ENCODE assay signal across 10 mouse cellular contexts in genomic region chr17:53387581-53388473, GRCm38 (mm10).
DNase-seq lines count a peak whose midpoint lies in the region; ATAC-seq and TF ChIP-seq lines count a peak whose summit lies in the region.
"Had no signal": no experiment of that assay in that cellular context is flagged by ENCODE, and none has a peak within 500 bp of the region (broad histone marks: within the 10 kb centered on the region; RNA-seq: fewer than 3 reads in every experiment).

No protein-coding gene starts in this region.

- WGBS in intestine, postnatal 0 days, result 38% methylated on average over 6 of the region's 6 CpGs
- WGBS in intestine, embryonic 16.5 days, result 36% methylated on average over 6 of the region's 6 CpGs
- whole genome bisulfite sequencing in hindbrain, postnatal 0 days, result 44% methylated on average over 6 of the region's 6 CpGs
- 39% methylated on average over 6 of the region's 6 CpGs for WGBS in lung, adult 2 months

- DNase-seq in A20 (ENCODE audit: low read depth, low spot score) (peak; percentile 21), adipocyte (ENCODE audit: low spot score) (peak; percentile 24)
- DNase-seq in hindbrain, postnatal 0 days (ENCODE audit: low spot score), result peak; percentile 77
- DNase-seq in spleen, postnatal 36 days (ENCODE audit: low spot score in 2 of 2), result no peak
- DNase-seq in lung, adult 2 months, result no peak
- DNase-seq: adrenal gland, postnatal 25 days had no signal

- no peaks in the 10 kb centered on the region for H3K4me1 ChIP-seq in intestine, postnatal 0 days (replicated peaks; ENCODE audit: control insufficient read depth, insufficient read depth, low read length)
- no peaks in the 10 kb centered on the region for H3K4me1 ChIP-seq in intestine, embryonic 16.5 days (ENCODE audit: control insufficient read depth, insufficient read depth, low read length)
- H3K4me1 ChIP-seq in hindbrain, postnatal 0 days (ENCODE audit: insufficient read depth, low read length), result no peaks in the 10 kb centered on the region
- no peaks in the 10 kb centered on the region for H3K4me1 ChIP-seq in lung, adult 2 months (ENCODE audit: control insufficient read depth, insufficient read depth, low read length)
- H3K4me1 ChIP-seq: limb, embryonic 12.5 days had no signal

- no peak overlapping the region for H3K27ac ChIP-seq in intestine, postnatal 0 days (ENCODE audit: low read depth, low read length)
- no peak overlapping the region for H3K27ac ChIP-seq in intestine, embryonic 16.5 days (ENCODE audit: low read length)
- H3K27ac ChIP-seq in hindbrain, postnatal 0 days, result no peak overlapping the region
- H3K27ac ChIP-seq: limb, embryonic 12.5 days had no signal

- peak; percentile 65 for TF ChIP-seq CTCF in intestine, postnatal 0 days (IDR thresholded peaks at IDR 0.05; ENCODE audit: low read depth)
- peak; percentile 77 for TF ChIP-seq CTCF in hindbrain, postnatal 0 days (IDR thresholded peaks at IDR 0.05; ENCODE audit: low read depth)
- TF ChIP-seq CTCF in lung, adult 2 months (IDR thresholded peaks at IDR 0.05; ENCODE audit: insufficient read depth, low read length), result no peak

- no peak overlapping the region for H3K9ac ChIP-seq in intestine, postnatal 0 days (ENCODE audit: low read depth, low read length)
- no peak overlapping the region for H3K9ac ChIP-seq in intestine, embryonic 16.5 days (ENCODE audit: low read depth, low read length)
- H3K9ac ChIP-seq in hindbrain, postnatal 0 days (replicated peaks; ENCODE audit: low read length), result no peak overlapping the region
- H3K9ac ChIP-seq: limb, embryonic 12.5 days had no signal

- H3K27me3 ChIP-seq in intestine, postnatal 0 days (replicated peaks; ENCODE audit: control insufficient read depth, insufficient read depth, low read length), result no peaks in the 10 kb centered on the region
- H3K27me3 ChIP-seq in intestine, embryonic 16.5 days (replicated peaks; ENCODE audit: control insufficient read depth, insufficient read depth, low read length), result no peaks in the 10 kb centered on the region
- H3K27me3 ChIP-seq in hindbrain, postnatal 0 days (ENCODE audit: insufficient read depth, low read length), result no peaks in the 10 kb centered on the region
- H3K27me3 ChIP-seq: limb, embryonic 12.5 days had no signal

- H3K4me3 ChIP-seq in intestine, postnatal 0 days (ENCODE audit: low read depth, low read length), result no peak overlapping the region
- no peak overlapping the region for H3K4me3 ChIP-seq in intestine, embryonic 16.5 days (ENCODE audit: low read length)
- no peak overlapping the region for H3K4me3 ChIP-seq in hindbrain, postnatal 0 days (ENCODE audit: low read length)
- H3K4me3 ChIP-seq in lung, adult 2 months (replicated peaks; ENCODE audit: extremely low read depth, low read depth, low read length), result no peak overlapping the region
- H3K4me3 ChIP-seq: limb, embryonic 12.5 days had no signal

- no peak for TF ChIP-seq POLR2A in lung, adult 2 months (IDR thresholded peaks at IDR 0.05; ENCODE audit: borderline replicate concordance, extremely low read depth, low read depth, low read length)

- H3K36me3 ChIP-seq in intestine, postnatal 0 days (ENCODE audit: control insufficient read depth, insufficient read depth), result no peaks in the 10 kb centered on the region
- H3K36me3 ChIP-seq in intestine, embryonic 16.5 days (ENCODE audit: control insufficient read depth, insufficient read depth, low read length), result no peaks in the 10 kb centered on the region
- no peaks in the 10 kb centered on the region for H3K36me3 ChIP-seq in hindbrain, postnatal 0 days (ENCODE audit: insufficient read depth, low read length)
- H3K36me3 ChIP-seq: limb, embryonic 12.5 days had no signal

- H3K9me3 ChIP-seq in intestine, postnatal 0 days (ENCODE audit: control insufficient read depth), result no peaks in the 10 kb centered on the region
- no peaks in the 10 kb centered on the region for H3K9me3 ChIP-seq in intestine, embryonic 16.5 days (ENCODE audit: control insufficient read depth, low read length)
- H3K9me3 ChIP-seq in hindbrain, postnatal 0 days (ENCODE audit: low read length), result no peaks in the 10 kb centered on the region
- H3K9me3 ChIP-seq: limb, embryonic 12.5 days had no signal

- ATAC-seq in intestine, postnatal 0 days, result no peak
- no peak for ATAC-seq in intestine, embryonic 16.5 days
- peak; percentile 68; the same call in 1 of the 2 replicates for ATAC-seq in hindbrain, postnatal 0 days
- ATAC-seq in inflammation-experienced regulatory T-cells, adult 6 months, result no peak

- H3K4me2 ChIP-seq in intestine, postnatal 0 days (replicated peaks; ENCODE audit: low read depth), result no peak overlapping the region
- no peak overlapping the region for H3K4me2 ChIP-seq in intestine, embryonic 16.5 days (ENCODE audit: low read depth, low read length)
- no peak overlapping the region for H3K4me2 ChIP-seq in hindbrain, postnatal 0 days (ENCODE audit: low read depth, low read length)
- H3K4me2 ChIP-seq: limb, embryonic 12.5 days had no signal

Comparison
In these comparisons a context has a peak if more than half of its experiments do, and no peak if none do; other contexts are left out.
1. DNase-seq: peak in A20 (single experiment), adipocyte (single experiment) and hindbrain, postnatal 0 days (single experiment); none in spleen, postnatal 36 days (0 of 2) and lung, adult 2 months (single experiment).